18 mouse cellular contexts compared by ENCODE assay signal in genomic region chr5:8896198-8896597, GRCm38 (mm10). TPM values are rescaled to one million over a fixed set of nuclear protein-coding genes. Genes with fewer than 3 reads are reported as not detected.
DNase-seq lines count a peak whose midpoint lies in the region; ATAC-seq and TF ChIP-seq lines count a peak whose summit lies in the region.
"Had no signal": no experiment of that assay in that cellular context is flagged by ENCODE, and none has a peak within 500 bp of the region (broad histone marks: within the 10 kb centered on the region; RNA-seq: fewer than 3 reads in every experiment).

No protein-coding gene starts in this region.

- no peak for TF ChIP-seq CTCF in lung, embryonic 14.5 days (IDR thresholded peaks at IDR 0.05; ENCODE audit: low read depth)
- TF ChIP-seq CTCF in layer of hippocampus, adult 2 months (conservative IDR thresholded peaks at IDR 0.05) = no peak

- H3K9ac ChIP-seq in lung, embryonic 14.5 days = no peak overlapping the region
- H3K9ac ChIP-seq: embryonic facial prominence, embryonic 13.5 days; forebrain, embryonic 13.5 days; heart, embryonic 12.5 days; kidney, embryonic 15.5 days had no signal

- no peaks in the 10 kb centered on the region for H3K9me3 ChIP-seq in lung, embryonic 14.5 days (ENCODE audit: low read depth, low read length)
- H3K9me3 ChIP-seq: embryonic facial prominence, embryonic 13.5 days; forebrain, embryonic 13.5 days; heart, embryonic 12.5 days; kidney, embryonic 15.5 days had no signal

- no peak overlapping the region for H3K4me2 ChIP-seq in lung, embryonic 14.5 days
- no peak overlapping the region for H3K4me2 ChIP-seq in myocyte (ENCODE audit: low read depth)
- H3K4me2 ChIP-seq: embryonic facial prominence, embryonic 13.5 days; forebrain, embryonic 13.5 days; heart, embryonic 12.5 days; kidney, embryonic 15.5 days had no signal

- H3K36me3 ChIP-seq in lung, embryonic 14.5 days (ENCODE audit: insufficient read depth) = no peaks in the 10 kb centered on the region
- no peaks in the 10 kb centered on the region for H3K36me3 ChIP-seq in myocyte (ENCODE audit: control insufficient read depth, insufficient read depth)
- H3K36me3 ChIP-seq: embryonic facial prominence, embryonic 13.5 days; heart, embryonic 12.5 days; kidney, embryonic 15.5 days had no signal

- peak; percentile 37 for DNase-seq in lung, embryonic 14.5 days
- DNase-seq in lung, postnatal 25 days (ENCODE audit: low spot score) = no peak
- DNase-seq in Muller cell, postnatal 12 days (ENCODE audit: inconsistent ontology term) = peak; percentile 3
- DNase-seq in embryo, embryonic 11 days = peak; percentile 29
- DNase-seq in layer of hippocampus, adult 2 months (ENCODE audit: low spot score in 2 of 2) = no peak
- DNase-seq in cerebellum, adult 9-10 months = no peak
- DNase-seq: adrenal gland, postnatal 10 days; lung, adult 18-20 months; thymus, adult 2 months had no signal

- H3K27me3 ChIP-seq in lung, embryonic 14.5 days (ENCODE audit: insufficient read depth, low read length) = peaks cover 10% of the 10 kb centered on the region; the same call in 1 of the 2 replicates
- H3K27me3 ChIP-seq in myocyte (ENCODE audit: control insufficient read depth, insufficient read depth, insufficient read length) = no peaks in the 10 kb centered on the region
- H3K27me3 ChIP-seq: CH12.LX had no signal

- no peaks in the 10 kb centered on the region for H3K4me1 ChIP-seq in lung, embryonic 14.5 days (ENCODE audit: insufficient read depth)
- H3K4me1 ChIP-seq: embryonic facial prominence, embryonic 13.5 days had no signal

- H3ac ChIP-seq in myocyte (ENCODE audit: control insufficient read depth, insufficient read length) = no peak overlapping the region

- H3K27ac ChIP-seq in lung, embryonic 14.5 days (ENCODE audit: low read depth) = no peak overlapping the region
- H3K27ac ChIP-seq in layer of hippocampus, adult 2 months = no peak overlapping the region
- H3K27ac ChIP-seq: embryonic facial prominence, embryonic 13.5 days; forebrain, embryonic 13.5 days; kidney, embryonic 15.5 days; left cerebral cortex, adult 2 months had no signal

- WGBS in lung, embryonic 14.5 days = 51% methylated on average over 1 of the region's 1 CpGs

- TF ChIP-seq POLR2A in myocyte (IDR thresholded peaks at IDR 0.05; ENCODE audit: insufficient read length, low read depth) = no peak

- no peak overlapping the region for H3K4me3 ChIP-seq in lung, embryonic 14.5 days (ENCODE audit: low read depth, low read length)
- H3K4me3 ChIP-seq in myocyte = no peak overlapping the region
- H3K4me3 ChIP-seq in layer of hippocampus, adult 2 months = no peak overlapping the region
- H3K4me3 ChIP-seq: embryonic facial prominence, embryonic 13.5 days; forebrain, embryonic 13.5 days; heart, embryonic 12.5 days; kidney, embryonic 15.5 days; left cerebral cortex, adult 2 months had no signal

- H3K79me2 ChIP-seq in myocyte (ENCODE audit: control insufficient read depth, insufficient read depth) = no peaks in the 10 kb centered on the region

- ATAC-seq in lung, embryonic 14.5 days (ENCODE audit: insufficient read depth) = no peak
- ATAC-seq: forebrain, embryonic 13.5 days; inflammation-experienced regulatory T-cells, adult 6 months; midbrain, embryonic 16.5 days had no signal

TF ChIP-seq in myocyte, 11 proteins besides CTCF, POLR2A, EP300 and RAD21:
- TF ChIP-seq MAX (IDR thresholded peaks at IDR 0.05; ENCODE audit: low read depth) (no peak), REST (IDR thresholded peaks at IDR 0.05; ENCODE audit: insufficient read depth, insufficient read length) (peak; percentile 24)
TF ChIP-seq in myocyte: peak in this region for 1.

RNA-seq across cellular contexts. Expression of gene Abcb4, which starts 2.7 kb away (rescaled TPM):
- 0.19 and 0.22 TPM in 2 replicates for polyA plus RNA-seq in lung, embryonic 14.5 days (2014; fragmentation: Nextera tagmentation; extraction: Ambion mirVana)
- polyA plus RNA-seq in myocyte (2012; fragmentation: generic; extraction: Trizol) = 0.04 TPM
- total RNA-seq in layer of hippocampus, adult 2 months (2021) = 1 to 10 TPM; 5.8 to 6.5 TPM

Comparison
In these comparisons a context has a peak if more than half of its experiments do, and no peak if none do; other contexts are left out.
1. DNase-seq: peak in lung, embryonic 14.5 days (single experiment), Muller cell, postnatal 12 days (single experiment) and embryo, embryonic 11 days (single experiment); none in lung, postnatal 25 days (single experiment), layer of hippocampus, adult 2 months (0 of 2) and cerebellum, adult 9-10 months (single experiment).